Mouse (Mus musculus) bone marrow, adult 2 months (tissue): Measurements from ENCODE around the gene Mprip. TPM values are rescaled to one million over a fixed set of nuclear protein-coding genes. Genes with fewer than 3 reads are reported as not detected.
"Not testable (repeated sequence)": the region's sequence is repeated elsewhere in the genome, so short reads cannot be mapped to it uniquely, and the experiment has no call there.

Experiments used
- H3K27ac ChIP-seq: fragments of 200-500 bp; 2 replicates; pipeline ENCODE4 v1.5.1; 2012; ENCODE audit warnings: low read depth, mild to moderate bottlenecking, control low read depth, inconsistent platforms, low read length; ENCODE audit not compliant: control insufficient read depth, poor library complexity, insufficient read depth
- H3K4me1 ChIP-seq: fragments of 200-500 bp; 2 replicates; pipeline ENCODE4 v1.6.1; 2011; ENCODE audit warnings: low read length; ENCODE audit not compliant: control insufficient read depth, insufficient read depth
- H3K4me3 ChIP-seq: fragments of 200-500 bp; replicated peaks from 2 replicates; pipeline ENCODE3; 2011; ENCODE audit warnings: mild to moderate bottlenecking, low read depth, low read length, control low read depth; ENCODE audit not compliant: control insufficient read depth
- CTCF ChIP-seq: fragments of 200-500 bp; IDR thresholded peaks from 2 replicates; pipeline ENCODE4 v1.5.1; 2011; ENCODE audit warnings: low read length, control low read depth; ENCODE audit not compliant: control insufficient read depth, insufficient read depth
- POLR2A ChIP-seq: fragments of 200-500 bp; IDR thresholded peaks from 2 replicates; pipeline ENCODE4 v1.6.1; 2011; ENCODE audit warnings: low read depth, mild to moderate bottlenecking, control low read depth, low read length, borderline replicate concordance; ENCODE audit not compliant: control insufficient read depth
- WGBS: fragments of 180-500 bp; shearing (Covaris S2); methylation state at CpG from one replicate; pipeline ENCODE4 v1.1.7; 2018; 5-methylcytosine and 5-hydroxymethylcytosine counted together
- polyA plus RNA-seq: library from polyadenylated mRNA; stranded (reverse); fragments of >200 nt; gene quantifications from 2 replicates; pipeline ENCODE4 v1.2.4, GENCODE M21; 2011; ENCODE audit warnings: low replicate concordance; ENCODE audit not compliant: missing spikeins, insufficient read depth, insufficient read length

Mprip gene
- polyA plus RNA-seq, 1 experiment = 41.6 TPM

GRCm38 (mm10) chr11:59707931-59708611, 47.0 kb downstream of the Mprip start:
- WGBS = 72% methylated on average over 11 of the region's 11 CpGs
- TF ChIP-seq CTCF = no peak
- no peak for TF ChIP-seq POLR2A
- Histone ChIP-seq H3K4me3 (no peak overlapping the region), H3K27ac (no peak overlapping the region), H3K4me1 (no peaks in the 10 kb centered on the region)

GRCm38 (mm10) chr11:59715424-59715840, 54.3 kb downstream of the Mprip start:
- 66% methylated on average over 3 of the region's 3 CpGs for WGBS
- Histone ChIP-seq H3K4me3 (no peak overlapping the region), H3K27ac (no peak overlapping the region), H3K4me1 (no peaks in the 10 kb centered on the region; the same call in 1 of the 2 replicates)
- TF ChIP-seq POLR2A (no peak), CTCF (no peak)

- Histone ChIP-seq H3K4me3 (no peak overlapping the region), H3K4me1 (no peaks in the 10 kb centered on the region; the same call in 1 of the 2 replicates), H3K27ac (no peak overlapping the region)
- TF ChIP-seq CTCF = no peak
- no peak for TF ChIP-seq POLR2A
- 72% methylated on average over 4 of the region's 4 CpGs for WGBS
These were observed 56.7 kb downstream of the Mprip start for GRCm38 (mm10) chr11:59717801-59718291.

DNA sequence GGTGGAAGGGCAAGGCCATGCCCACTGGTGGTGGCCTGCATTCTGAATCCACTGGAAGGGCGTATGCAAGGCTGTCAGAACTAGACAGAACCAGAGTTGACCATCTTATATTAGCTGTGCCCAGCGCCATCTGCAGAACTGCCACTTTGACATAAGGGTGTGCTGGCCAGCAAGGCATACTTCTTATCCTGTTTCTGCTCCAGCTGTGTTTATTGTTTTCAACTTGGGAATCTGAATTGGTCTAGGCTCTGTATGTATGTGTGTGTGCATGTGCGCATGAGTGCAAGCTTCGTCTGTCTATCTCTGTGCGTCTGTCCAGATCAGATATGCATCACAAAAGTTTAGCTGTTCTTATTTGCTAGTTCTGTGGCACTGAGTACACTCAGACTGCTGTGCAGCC, 58.1 kb downstream of the Mprip start:
- Histone ChIP-seq H3K27ac (no peak overlapping the region), H3K4me3 (no peak overlapping the region), H3K4me1 (no peaks in the 10 kb centered on the region; the same call in 1 of the 2 replicates)
- 80% methylated on average over 5 of the region's 5 CpGs for WGBS
- no peak for TF ChIP-seq CTCF
- no peak for TF ChIP-seq POLR2A

DNA sequence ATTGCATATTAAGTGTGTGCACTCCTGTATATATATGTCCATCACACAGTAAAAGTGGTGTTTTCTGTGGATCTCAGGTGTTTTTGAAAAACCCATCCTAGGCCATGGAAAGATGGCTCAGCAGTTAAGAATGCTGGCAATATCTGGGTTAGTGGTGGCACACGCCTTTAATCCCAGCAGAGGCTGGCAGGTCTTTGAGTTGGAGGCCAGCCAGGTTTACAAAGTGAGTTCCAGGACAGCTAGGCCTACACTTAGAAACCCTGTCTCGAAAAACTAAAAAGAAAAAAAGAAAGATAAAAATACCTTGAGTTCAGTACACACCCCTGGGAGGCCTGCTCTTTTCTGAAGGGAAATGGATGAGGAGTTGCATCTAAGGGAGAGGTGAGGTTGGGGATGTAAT, 60.3 kb downstream of the Mprip start:
- Histone ChIP-seq H3K4me1 (no peaks in the 10 kb centered on the region; the same call in 1 of the 2 replicates), H3K4me3 (no peak overlapping the region), H3K27ac (no peak overlapping the region)
- TF ChIP-seq CTCF = no peak
- no peak for TF ChIP-seq POLR2A
- WGBS = 61% methylated on average over 2 of the region's 2 CpGs

DNA sequence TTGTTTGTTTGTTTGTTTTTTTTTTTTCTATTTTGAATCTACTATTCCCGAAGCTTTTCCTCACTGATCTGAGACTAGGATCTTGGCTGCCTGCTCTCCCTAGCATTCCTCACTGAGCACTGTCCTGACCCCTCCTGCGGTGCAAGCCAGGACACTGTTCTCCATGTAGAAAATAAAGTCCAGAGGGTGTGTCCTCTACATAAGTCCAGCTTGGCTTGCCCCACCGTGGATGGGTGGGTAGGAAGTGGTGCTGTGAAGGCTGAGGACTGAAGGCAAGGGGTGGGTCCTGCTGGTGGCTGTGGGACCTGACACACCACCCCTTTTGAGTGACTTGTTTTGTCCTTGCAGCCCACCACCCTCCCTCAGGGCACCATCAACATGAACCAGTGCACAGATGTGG, 66.1 kb downstream of the Mprip start:
- Histone ChIP-seq H3K4me1 (no peaks in the 10 kb centered on the region), H3K4me3 (no peak overlapping the region), H3K27ac (no peak overlapping the region)
- TF ChIP-seq POLR2A = no peak
- TF ChIP-seq CTCF = no peak
- 72% methylated on average over 3 of the region's 3 CpGs for WGBS

- H3K4me1 ChIP-seq = no peaks in the 10 kb centered on the region
- H3K4me3 ChIP-seq = no peak overlapping the region
- 86% methylated on average over 3 of the region's 3 CpGs for WGBS
- no peak overlapping the region for H3K27ac ChIP-seq
- TF ChIP-seq CTCF (no peak), POLR2A (no peak)
These were observed 70.7 kb downstream of the Mprip start for GRCm38 (mm10) chr11:59731821-59732220.

DNA sequence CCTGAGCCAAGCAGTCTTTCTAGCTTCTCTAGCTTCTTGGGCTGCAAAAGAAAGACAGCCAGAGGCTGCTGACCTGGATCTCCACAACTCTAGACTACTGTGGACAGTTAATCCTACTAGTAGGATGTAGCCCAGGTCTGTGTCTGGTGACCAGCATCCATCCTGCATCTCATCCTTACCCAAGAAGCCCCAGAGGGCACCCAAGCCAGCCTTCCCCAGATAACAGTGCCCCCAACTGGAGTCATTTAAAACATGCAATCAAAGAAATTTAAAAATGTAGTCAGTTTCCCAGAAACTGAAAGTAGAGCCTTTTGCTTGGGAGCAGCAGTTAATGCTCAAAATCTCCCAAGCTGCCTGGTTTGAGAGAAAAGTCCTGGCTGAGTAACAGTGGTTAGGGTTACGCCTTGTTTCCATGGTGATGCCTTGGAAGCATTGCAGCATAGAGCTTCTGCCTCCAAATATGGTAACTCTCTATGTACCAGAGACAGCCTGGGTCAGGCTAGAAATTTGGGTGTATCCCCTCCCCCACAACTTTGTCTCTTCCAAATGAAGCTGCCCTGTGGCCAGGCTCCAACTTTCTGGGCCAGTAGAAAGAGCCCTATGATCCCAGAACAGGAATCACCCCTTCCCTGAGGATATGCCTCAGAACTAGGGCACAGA, 71.4 kb downstream of the Mprip start:
- Histone ChIP-seq H3K4me3 (no peak overlapping the region), H3K4me1 (no peaks in the 10 kb centered on the region), H3K27ac (no peak overlapping the region)
- 46% methylated on average over 1 of the region's 1 CpGs for WGBS
- TF ChIP-seq POLR2A = no peak
- TF ChIP-seq CTCF = no peak

DNA sequence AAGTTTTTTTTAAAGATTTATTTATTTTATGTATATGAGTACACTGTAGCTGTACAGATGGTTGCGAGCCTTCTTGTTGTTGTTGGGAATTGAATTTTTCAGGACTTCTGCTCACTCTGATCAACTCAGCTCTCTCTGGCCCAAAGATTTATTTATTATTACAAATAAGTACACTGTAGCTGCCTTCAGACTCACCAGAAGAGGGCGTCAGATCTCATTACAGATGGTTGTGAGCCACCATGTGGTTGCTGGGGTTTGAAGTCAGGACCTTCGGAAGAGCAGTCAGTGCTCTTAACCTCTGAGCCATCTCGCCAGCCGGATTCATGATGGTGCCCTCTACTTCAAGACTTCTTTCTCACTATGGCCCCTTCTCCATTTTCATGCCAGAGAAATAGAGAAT, 72.5 kb downstream of the Mprip start:
- WGBS = 83% methylated on average over 5 of the region's 5 CpGs
- H3K4me1 ChIP-seq, H3K4me3 ChIP-seq, H3K27ac ChIP-seq: not testable (repeated sequence)
